Mouse (Mus musculus): ENCODE results near the gene Wscd2. TPM values are rescaled to one million over a fixed set of nuclear protein-coding genes. Genes with fewer than 3 reads are reported as not detected.
"Not testable (repeated sequence)": the region's sequence is repeated elsewhere in the genome, so short reads cannot be mapped to it uniquely, and the experiment has no call there.

Wscd2 gene
- polyA plus RNA-seq, 1 experiment from 2014 or later: 7.6 TPM

DNA sequence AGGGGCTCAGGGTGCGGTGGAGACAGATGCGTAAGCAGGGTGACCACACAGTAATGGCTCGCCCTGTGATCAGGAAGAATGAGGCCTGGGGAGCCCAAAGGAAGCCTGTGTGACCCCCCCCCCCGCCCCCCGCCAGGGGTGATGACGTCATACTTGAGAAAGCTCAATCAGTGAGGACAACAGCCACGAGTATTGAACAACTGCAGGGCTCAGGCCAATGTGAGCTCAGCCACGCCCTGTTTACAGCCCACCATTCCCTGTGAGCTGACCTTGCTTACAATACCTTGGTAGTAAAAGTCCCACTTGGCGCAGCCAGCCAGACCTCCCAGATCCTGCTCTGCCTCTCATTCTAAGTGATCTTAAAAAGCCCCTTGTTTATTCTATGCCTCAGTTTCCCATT is 90.7 kb downstream of the Wscd2 start:
- no peak for ATAC-seq (replicated peaks; ENCODE audit: low FRiP score)
- H3K36me3 ChIP-seq (ENCODE audit: control insufficient read depth, insufficient read depth, low read length): no peaks in the 10 kb centered on the region

DNA sequence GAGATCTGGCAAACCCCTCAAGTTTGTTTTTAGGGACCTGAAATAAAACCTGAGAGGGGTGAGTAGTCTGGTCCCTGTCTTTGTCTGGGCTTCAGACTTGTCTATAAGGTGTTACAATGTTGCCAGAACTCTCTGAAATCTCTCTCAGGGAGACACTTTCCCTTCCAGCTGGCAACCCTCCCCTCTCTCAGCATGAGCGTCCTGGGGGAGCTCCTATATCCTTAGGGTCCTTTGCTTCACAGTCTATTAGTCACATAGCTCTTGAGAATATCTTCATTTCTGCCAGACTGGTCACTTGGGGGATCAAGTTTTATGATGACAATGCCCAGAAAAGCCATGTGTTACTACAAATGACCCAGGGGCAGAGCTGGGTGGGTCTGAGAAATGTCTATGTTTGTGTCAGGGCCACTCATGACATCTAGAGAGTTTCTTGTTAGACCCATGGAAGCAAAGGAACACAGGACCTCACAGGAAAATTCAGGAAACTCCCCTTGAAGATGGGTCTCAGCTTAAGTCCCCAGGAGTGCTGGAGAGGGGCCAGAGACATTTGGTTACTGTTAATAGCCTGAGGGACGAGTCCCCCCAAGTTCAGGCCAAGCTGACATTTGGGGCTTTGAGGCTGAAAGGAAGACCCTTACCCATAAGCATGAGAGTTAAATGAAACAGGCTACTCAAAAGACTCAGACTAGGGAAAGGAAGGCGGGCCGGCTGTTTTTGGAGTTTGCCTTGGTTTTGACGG is 93.5 kb downstream of the Wscd2 start:
- Histone ChIP-seq H3K4me1 (replicated peaks; ENCODE audit: control insufficient read depth, insufficient read depth, low read length) (no peaks in the 10 kb centered on the region; the same call in 1 of the 2 replicates), H3K27ac (ENCODE audit: low read depth, low read length) (no peak overlapping the region), H3K9ac (ENCODE audit: low read length) (no peak overlapping the region), H3K4me2 (ENCODE audit: low read depth, low read length, severe bottlenecking) (no peak overlapping the region), H3K36me3 (ENCODE audit: control insufficient read depth, insufficient read depth, low read length) (no peaks in the 10 kb centered on the region), H3K9me3 (ENCODE audit: control insufficient read depth, low read length) (no peaks in the 10 kb centered on the region), H3K27me3 (ENCODE audit: control insufficient read depth, insufficient read depth, low read length) (no peaks in the 10 kb centered on the region), H3K4me3 (ENCODE audit: low read depth, low read length) (no peak overlapping the region)
- WGBS: 74% methylated on average over 5 of the region's 5 CpGs
- ATAC-seq (replicated peaks; ENCODE audit: low FRiP score) (no peak), DNase-seq (ENCODE audit: low spot score) (no peak)

More for the DNA sequence above, 90.7 kb downstream of the Wscd2 start:
- Histone ChIP-seq H3K9ac (ENCODE audit: low read length) (no peak overlapping the region), H3K4me1 (replicated peaks; ENCODE audit: control insufficient read depth, insufficient read depth, low read length) (no peaks in the 10 kb centered on the region; the same call in 1 of the 2 replicates), H3K27me3 (ENCODE audit: control insufficient read depth, insufficient read depth, low read length) (no peaks in the 10 kb centered on the region), H3K9me3 (ENCODE audit: control insufficient read depth, low read length) (no peaks in the 10 kb centered on the region), H3K27ac (ENCODE audit: low read depth, low read length) (no peak overlapping the region), H3K4me2 (ENCODE audit: low read depth, low read length, severe bottlenecking) (no peak overlapping the region), H3K4me3 (ENCODE audit: low read depth, low read length) (no peak overlapping the region)
- no peak for DNase-seq (ENCODE audit: low spot score)
- 60% methylated on average over 9 of the region's 9 CpGs for WGBS

DNA sequence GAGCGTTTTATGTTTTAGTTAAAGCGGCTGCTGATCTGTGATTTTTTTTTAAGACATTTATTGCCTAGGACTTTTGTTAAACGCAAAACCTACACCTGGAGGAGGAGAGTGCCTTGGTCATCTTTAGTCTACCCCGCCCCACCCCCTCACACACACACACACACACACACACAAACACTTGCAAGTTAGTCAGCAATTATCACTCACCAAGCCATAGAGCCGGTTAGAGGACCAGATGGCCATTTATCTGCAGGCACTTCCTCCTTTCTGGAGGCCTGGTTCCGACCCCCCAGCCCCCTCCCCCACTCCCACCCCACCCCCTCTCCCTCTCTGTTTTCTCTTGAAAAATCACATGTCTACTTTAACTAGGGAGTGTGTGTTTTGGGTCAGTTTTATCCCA is 94.3 kb downstream of the Wscd2 start:
- 67% methylated on average over 6 of the region's 6 CpGs for WGBS
- Histone ChIP-seq H3K27ac (ENCODE audit: low read depth, low read length) (no peak overlapping the region), H3K9me3 (ENCODE audit: control insufficient read depth, low read length) (no peaks in the 10 kb centered on the region), H3K4me2 (ENCODE audit: low read depth, low read length, severe bottlenecking) (no peak overlapping the region), H3K4me3 (ENCODE audit: low read depth, low read length) (no peak overlapping the region), H3K27me3 (ENCODE audit: control insufficient read depth, insufficient read depth, low read length) (no peaks in the 10 kb centered on the region), H3K9ac (ENCODE audit: low read length) (no peak overlapping the region), H3K4me1 (replicated peaks; ENCODE audit: control insufficient read depth, insufficient read depth, low read length) (no peaks in the 10 kb centered on the region; the same call in 1 of the 2 replicates), H3K36me3 (ENCODE audit: control insufficient read depth, insufficient read depth, low read length) (no peaks in the 10 kb centered on the region)
- ATAC-seq (replicated peaks; ENCODE audit: low FRiP score) (no peak), DNase-seq (ENCODE audit: low spot score) (no peak)

DNA sequence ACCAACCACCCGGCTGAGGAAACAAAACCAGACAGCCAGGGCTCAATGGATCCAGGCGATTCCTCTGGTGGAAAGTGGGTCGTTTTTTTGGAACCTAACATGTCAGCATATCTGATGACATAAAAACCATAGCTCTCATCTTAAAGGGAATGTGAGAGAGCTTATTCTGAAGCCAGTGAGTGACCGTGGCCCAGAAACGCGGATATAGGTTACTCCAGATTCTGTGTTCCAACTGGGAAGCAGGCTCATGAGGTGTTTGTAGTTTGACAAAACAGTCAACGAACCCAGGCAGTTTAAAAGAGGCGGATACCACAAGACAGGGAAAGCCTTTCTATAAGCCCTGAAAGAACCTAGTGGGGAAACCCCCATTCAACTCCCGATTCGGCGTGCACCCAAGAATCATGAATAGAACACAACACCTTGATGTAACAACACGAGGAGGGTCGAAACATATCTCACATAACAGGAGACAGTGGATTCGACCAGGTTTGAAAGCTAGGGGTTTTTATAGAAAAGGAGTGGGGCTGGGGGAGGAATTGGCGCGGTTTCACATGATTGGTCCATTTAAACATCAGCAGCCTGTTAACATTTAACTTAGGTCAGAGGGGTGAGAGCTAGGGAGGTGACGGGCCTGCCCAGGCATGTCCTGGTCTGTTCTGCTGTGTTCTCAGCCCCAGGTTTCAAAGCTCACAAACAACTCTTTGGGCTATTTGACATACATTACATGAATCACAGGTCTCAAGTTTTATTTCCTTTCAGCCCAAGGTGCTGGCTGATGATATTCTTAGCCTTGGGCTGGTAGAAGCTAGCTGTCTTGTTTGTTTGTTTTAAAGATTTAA is 95.7 kb downstream of the Wscd2 start:
- not testable (repeated sequence) for H3K9me3 ChIP-seq (ENCODE audit: control insufficient read depth, low read length); H3K27ac ChIP-seq (ENCODE audit: low read depth, low read length); H3K9ac ChIP-seq (ENCODE audit: low read length); H3K4me2 ChIP-seq (ENCODE audit: low read depth, low read length, severe bottlenecking); DNase-seq (ENCODE audit: low spot score); H3K4me3 ChIP-seq (ENCODE audit: low read depth, low read length); H3K4me1 ChIP-seq (replicated peaks; ENCODE audit: control insufficient read depth, insufficient read depth, low read length); ATAC-seq (replicated peaks; ENCODE audit: low FRiP score); H3K36me3 ChIP-seq (ENCODE audit: control insufficient read depth, insufficient read depth, low read length); H3K27me3 ChIP-seq (ENCODE audit: control insufficient read depth, insufficient read depth, low read length)
- 80% methylated on average over 17 of the region's 17 CpGs for WGBS

DNA sequence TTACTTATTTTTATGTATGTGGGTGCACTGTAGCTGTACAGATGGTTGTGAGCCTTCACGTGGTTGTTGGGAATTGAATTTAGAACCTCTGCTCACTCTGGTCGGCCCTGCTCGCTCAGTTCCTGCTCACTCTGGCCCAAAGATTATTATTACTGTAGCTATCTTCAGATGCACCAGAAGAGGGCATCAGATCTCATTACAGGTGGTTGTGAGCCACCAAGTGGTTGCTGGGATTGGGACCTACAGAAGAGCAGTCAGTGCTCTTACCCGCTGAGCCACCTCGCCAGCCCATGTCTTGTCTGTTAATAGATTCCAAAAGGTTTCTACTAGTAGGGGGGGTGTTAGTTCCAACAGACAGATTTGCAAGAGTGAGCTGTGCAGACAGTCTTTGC is 96.3 kb downstream of the Wscd2 start:
- not testable (repeated sequence) for H3K9ac ChIP-seq (ENCODE audit: low read length); H3K4me2 ChIP-seq (ENCODE audit: low read depth, low read length, severe bottlenecking); ATAC-seq (replicated peaks; ENCODE audit: low FRiP score); H3K4me3 ChIP-seq (ENCODE audit: low read depth, low read length); H3K27ac ChIP-seq (ENCODE audit: low read depth, low read length); H3K4me1 ChIP-seq (replicated peaks; ENCODE audit: control insufficient read depth, insufficient read depth, low read length); H3K36me3 ChIP-seq (ENCODE audit: control insufficient read depth, insufficient read depth, low read length); H3K27me3 ChIP-seq (ENCODE audit: control insufficient read depth, insufficient read depth, low read length); H3K9me3 ChIP-seq (ENCODE audit: control insufficient read depth, low read length); DNase-seq (ENCODE audit: low spot score)
- WGBS: 43% methylated on average over 5 of the region's 5 CpGs

DNA sequence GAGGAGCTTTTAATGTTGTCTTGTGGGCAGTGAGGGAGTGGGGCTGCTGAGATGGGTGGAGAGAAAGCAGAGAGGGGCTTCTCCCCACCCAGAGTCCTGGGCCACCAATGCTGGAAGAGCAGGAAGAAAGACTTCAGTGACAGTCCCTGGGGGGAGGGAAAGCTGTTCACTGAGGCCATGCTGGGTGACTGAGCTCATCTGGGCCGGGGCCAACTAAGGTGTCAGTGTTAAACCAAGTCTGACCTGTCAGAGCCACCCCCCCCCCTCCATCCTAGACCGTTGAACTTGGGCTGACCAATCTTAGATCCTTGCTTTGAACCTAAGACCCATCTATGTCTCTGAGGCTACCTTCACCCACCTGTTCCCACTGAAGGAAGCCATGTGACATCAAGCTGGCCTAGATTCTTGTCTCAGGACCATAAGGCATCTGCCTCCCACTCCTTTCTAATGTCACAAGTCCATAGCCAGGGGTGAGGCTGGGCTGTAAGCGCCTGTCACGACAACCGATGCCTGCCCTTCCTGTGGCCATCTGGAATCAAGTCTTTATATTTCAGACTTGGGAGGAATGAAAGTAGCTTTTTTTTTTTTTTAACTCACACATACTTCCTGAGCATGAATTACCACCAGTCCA is 100.0 kb downstream of the Wscd2 start:
- peaks cover 5% of the 10 kb centered on the region; the same call in 1 of the 2 replicates for H3K4me1 ChIP-seq (replicated peaks; ENCODE audit: control insufficient read depth, insufficient read depth, low read length)
- H3K9ac ChIP-seq (ENCODE audit: low read length): no peak overlapping the region
- H3K27ac ChIP-seq (ENCODE audit: low read depth, low read length): no peak overlapping the region
- ATAC-seq (replicated peaks; ENCODE audit: low FRiP score) (no peak), DNase-seq (ENCODE audit: low spot score) (no peak)
- no peaks in the 10 kb centered on the region for H3K27me3 ChIP-seq (ENCODE audit: control insufficient read depth, insufficient read depth, low read length)
- H3K4me2 ChIP-seq (ENCODE audit: low read depth, low read length, severe bottlenecking): no peak overlapping the region
- no peaks in the 10 kb centered on the region for H3K9me3 ChIP-seq (ENCODE audit: control insufficient read depth, low read length)
- H3K36me3 ChIP-seq (ENCODE audit: control insufficient read depth, insufficient read depth, low read length): no peaks in the 10 kb centered on the region
- H3K4me3 ChIP-seq (ENCODE audit: low read depth, low read length): no peak overlapping the region
- WGBS: 79% methylated on average over 5 of the region's 5 CpGs

DNA sequence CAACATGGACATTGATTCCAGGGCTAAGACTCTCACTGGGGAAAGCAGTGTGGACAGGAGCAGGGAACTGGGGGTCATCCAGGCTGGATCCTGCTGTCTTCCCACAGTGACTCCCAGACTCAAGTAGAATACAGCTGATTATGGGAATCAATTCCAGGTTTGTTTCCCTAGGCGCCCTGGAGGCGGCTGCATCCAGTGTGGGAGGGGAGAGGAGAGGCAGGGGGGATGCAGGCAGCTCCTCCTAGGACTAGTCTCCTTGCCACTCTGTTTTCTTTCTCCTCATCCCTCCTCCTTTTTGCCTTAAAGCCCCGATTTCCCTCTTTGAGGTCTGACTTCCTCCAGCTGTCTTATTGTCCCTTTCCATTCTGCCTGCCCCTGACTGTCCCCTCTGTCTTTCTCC is 101.0 kb downstream of the Wscd2 start:
- H3K27ac ChIP-seq (ENCODE audit: low read depth, low read length): peak overlapping the region; percentile 48
- H3K9ac ChIP-seq (ENCODE audit: low read length): no peak overlapping the region
- ATAC-seq (replicated peaks; ENCODE audit: low FRiP score): no peak

DNA sequence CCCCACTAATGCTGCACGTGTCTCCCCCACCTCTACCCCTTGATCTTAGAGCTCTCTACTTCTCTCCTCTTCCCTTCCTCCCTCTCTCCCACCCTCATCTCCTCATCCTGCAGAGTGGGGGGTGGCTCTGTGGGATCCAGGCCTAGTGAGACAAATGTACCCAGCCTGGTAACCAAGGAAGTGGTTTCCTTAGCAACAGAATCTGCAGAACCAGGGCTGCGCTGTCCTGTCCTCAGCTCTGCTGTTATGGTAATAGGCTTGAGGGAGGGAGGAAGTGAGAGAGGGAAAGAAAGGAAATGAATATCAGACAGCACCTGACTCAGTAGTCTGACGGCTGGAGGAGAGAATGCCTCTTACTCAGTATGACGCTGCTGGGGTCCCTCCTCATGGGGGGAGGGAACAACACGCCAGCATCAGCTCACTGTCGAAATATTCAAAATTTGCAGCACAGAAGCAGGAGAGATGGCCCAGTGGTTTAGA is 101.7 kb downstream of the Wscd2 start:
- H3K36me3 ChIP-seq (ENCODE audit: control insufficient read depth, insufficient read depth, low read length): no peaks in the 10 kb centered on the region
- WGBS: 20% methylated on average over 6 of the region's 6 CpGs
- H3K27me3 ChIP-seq (ENCODE audit: control insufficient read depth, insufficient read depth, low read length): no peaks in the 10 kb centered on the region
- no peak overlapping the region for H3K4me2 ChIP-seq (ENCODE audit: low read depth, low read length, severe bottlenecking)
- no peaks in the 10 kb centered on the region for H3K9me3 ChIP-seq (ENCODE audit: control insufficient read depth, low read length)
- no peak overlapping the region for H3K9ac ChIP-seq (ENCODE audit: low read length)
- H3K27ac ChIP-seq (ENCODE audit: low read depth, low read length): peak overlapping the region; percentile 48
- peak; percentile 84 for ATAC-seq (replicated peaks; ENCODE audit: low FRiP score)
- no peak for DNase-seq (ENCODE audit: low spot score)
- no peak overlapping the region for H3K4me3 ChIP-seq (ENCODE audit: low read depth, low read length)
- peaks cover 5% of the 10 kb centered on the region; the same call in 1 of the 2 replicates for H3K4me1 ChIP-seq (replicated peaks; ENCODE audit: control insufficient read depth, insufficient read depth, low read length)

More for the DNA sequence above, 101.0 kb downstream of the Wscd2 start:
- no peak overlapping the region for H3K4me3 ChIP-seq (ENCODE audit: low read depth, low read length)
- peaks cover 5% of the 10 kb centered on the region; the same call in 1 of the 2 replicates for H3K4me1 ChIP-seq (replicated peaks; ENCODE audit: control insufficient read depth, insufficient read depth, low read length)
- no peaks in the 10 kb centered on the region for H3K9me3 ChIP-seq (ENCODE audit: control insufficient read depth, low read length)
- no peak overlapping the region for H3K4me2 ChIP-seq (ENCODE audit: low read depth, low read length, severe bottlenecking)
- no peaks in the 10 kb centered on the region for H3K27me3 ChIP-seq (ENCODE audit: control insufficient read depth, insufficient read depth, low read length)
- 10% methylated on average over 3 of the region's 3 CpGs for WGBS
- DNase-seq (ENCODE audit: low spot score): no peak
- H3K36me3 ChIP-seq (ENCODE audit: control insufficient read depth, insufficient read depth, low read length): no peaks in the 10 kb centered on the region

Measured in forebrain, embryonic 11.5 days (tissue).